Mouse (Mus musculus) adipocyte (in vitro differentiated cells): ENCODE results near the gene Tbrg4.

Experiments used
- DNase-seq: peaks from one replicate; pipeline ENCODE4 v3.0.0-alpha.2; 2016; ENCODE audit warnings: low spot score

Tbrg4 gene

DNA sequence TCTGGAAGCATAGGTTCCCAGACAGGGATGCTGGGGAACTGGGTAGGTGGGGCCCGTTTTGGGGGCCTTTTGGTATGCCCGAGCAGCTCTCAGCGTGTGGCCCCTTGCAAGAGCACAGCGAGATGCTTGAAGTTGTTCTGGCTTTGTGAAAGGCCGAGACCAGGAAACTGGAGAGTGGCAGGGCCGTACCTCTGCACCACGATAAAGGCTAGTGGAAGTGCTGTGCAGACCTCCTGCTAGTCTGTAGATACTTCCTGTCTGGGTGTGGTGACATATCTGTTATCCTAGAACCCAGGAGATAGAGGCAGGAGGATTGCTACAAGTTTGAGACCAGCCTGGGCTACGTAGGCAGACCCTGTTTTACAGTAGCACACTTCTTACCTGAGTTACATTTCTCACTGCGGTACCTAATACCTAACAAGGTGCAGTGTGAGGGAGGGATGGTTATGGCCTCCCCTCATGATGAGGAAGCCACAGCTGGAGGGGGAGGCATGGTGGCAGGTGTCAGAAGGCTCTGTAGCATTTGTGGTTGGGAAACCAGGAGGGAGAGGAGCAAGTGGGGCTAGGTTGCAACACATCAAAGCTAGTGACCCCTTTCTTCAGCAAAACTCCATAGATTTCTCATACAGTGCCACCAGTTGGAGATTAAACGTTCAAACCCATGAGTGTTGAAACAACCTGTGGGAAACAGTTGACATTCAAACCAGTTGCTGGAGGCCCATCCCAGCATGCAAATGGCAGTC lies 34.8 kb downstream of the Tbrg4 start:
- no peak for DNase-seq

DNA sequence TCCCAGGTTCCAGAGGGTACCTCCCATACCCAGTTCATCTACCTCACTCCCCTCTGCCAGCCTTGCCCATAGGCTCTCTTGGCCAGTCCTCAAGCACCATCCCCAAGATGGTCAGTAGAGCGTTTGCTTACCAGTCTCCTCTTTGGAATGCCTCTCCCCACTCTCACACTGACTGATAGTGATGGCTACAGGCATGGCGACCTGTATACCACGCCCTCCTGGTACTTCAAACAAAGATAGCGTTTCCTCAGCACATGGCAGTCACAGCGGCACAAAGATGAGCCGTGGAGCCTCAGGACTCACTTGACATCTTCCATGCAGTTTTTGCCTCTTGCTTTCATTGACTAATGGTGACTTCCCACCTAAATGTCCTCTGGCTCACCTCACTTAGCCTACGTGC lies 36.0 kb downstream of the Tbrg4 start:
- DNase-seq: no peak

DNA sequence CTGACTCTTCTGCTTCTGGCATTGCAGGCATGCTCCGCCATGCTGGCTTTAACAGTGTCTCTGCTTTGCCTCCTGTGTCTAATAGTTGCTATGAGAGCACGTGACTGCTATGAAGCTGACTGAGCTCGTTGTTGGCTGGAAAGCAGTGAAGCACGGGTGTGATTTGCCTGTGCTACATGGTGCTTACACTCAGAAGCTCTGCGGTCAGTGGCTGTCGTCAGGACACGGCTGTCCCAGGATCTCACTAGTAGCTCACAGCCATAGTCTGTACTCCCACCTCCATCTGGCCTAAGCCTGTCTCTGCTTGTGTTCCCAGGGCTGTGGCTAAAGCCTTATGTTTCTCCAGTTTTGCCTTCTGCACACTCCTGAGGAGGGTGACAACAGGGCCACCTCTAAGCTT lies 37.6 kb downstream of the Tbrg4 start:
- DNase-seq: no peak

DNA sequence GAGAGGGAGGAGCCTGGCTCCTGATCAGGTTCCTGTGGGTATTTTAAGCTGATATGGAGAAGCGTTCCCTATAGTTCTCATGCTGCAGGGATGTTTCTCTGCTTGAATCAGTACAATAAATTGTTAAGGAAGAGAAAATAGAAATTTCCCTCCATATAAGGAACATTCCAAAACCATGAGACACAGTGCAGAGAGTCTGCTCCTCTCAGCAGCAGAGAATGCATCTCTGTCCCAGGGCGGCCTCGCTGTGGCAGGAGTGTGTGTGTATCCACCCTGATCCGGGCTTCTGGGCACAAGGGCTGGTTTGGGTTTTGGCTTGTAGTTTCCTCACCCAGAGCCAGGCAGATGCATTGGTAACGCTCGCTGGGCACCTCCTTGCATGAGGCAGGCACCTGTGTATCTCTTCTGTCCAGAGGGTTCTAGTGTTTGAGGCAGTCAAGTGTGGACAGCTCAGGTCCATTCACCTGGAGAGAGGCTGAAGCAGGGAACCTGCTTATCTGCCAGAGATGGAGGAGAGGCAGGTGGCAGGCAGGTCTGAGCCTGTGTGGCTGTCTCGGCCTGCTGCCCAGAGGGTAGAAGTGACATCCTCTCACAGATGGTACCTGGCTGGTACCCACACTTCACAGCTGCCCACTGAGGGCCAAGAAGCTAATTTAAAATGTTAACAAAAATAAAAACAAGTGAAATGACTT lies 38.5 kb downstream of the Tbrg4 start:
- DNase-seq: no peak

DNA sequence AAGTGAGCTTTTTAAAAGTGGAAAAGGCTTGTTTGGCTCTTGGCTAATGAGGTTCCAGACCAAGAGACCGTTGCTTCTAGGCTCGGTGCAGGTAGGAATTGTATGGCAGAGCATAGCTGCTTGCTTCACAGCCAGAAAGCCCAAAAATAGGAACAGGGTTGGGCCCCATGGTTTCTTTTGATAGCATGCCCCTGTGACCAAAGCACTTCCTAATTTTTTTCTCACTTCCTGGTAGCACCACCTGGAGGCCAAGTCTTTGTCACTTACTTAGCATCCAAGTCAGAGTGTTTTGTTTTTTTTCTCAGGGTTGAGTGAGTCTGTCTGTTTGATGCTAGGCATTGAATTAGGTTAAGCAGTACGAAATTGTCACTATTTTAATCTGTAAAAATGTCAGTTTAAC lies 39.2 kb downstream of the Tbrg4 start:
- peak; percentile 13 for DNase-seq

DNA sequence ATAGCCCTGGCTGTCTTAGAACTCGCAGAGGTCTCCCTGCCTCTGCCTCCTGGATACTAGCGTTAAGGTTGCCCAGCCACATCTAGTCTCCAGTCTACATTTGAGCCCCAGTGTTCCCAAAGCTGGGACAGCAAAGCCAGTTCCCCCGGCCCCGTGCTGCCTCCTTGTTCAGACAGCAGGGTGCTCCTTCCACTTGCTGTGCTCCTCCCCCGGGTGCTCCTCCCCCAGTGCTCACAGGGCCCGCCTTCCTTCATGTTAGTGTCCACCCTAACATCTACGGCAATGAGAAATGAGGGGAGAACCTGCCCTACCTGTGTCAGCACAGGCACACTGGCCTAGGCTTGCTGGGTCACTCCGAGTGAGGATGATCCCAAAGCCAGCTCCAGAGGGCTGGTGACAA lies 40.1 kb downstream of the Tbrg4 start:
- no peak for DNase-seq

DNA sequence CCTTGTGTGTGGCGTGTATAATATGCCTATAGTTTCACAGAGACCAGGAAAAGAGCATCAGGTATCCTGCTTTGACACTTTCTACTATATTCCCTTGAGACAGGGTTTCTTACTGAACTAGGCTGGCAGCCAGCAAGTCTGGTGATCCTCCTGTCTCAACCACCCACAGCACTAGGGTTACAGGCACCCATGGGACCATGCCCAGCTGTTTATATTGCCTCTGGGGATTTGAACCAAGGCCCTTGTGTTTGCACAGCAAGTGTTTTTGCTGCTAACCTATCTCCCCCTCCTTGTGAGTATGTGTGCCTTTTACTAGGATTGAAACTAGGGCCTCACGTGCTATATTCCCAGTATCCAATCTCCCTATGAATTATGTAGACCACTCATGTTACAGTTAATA lies 44.3 kb downstream of the Tbrg4 start:
- DNase-seq: no peak

DNA sequence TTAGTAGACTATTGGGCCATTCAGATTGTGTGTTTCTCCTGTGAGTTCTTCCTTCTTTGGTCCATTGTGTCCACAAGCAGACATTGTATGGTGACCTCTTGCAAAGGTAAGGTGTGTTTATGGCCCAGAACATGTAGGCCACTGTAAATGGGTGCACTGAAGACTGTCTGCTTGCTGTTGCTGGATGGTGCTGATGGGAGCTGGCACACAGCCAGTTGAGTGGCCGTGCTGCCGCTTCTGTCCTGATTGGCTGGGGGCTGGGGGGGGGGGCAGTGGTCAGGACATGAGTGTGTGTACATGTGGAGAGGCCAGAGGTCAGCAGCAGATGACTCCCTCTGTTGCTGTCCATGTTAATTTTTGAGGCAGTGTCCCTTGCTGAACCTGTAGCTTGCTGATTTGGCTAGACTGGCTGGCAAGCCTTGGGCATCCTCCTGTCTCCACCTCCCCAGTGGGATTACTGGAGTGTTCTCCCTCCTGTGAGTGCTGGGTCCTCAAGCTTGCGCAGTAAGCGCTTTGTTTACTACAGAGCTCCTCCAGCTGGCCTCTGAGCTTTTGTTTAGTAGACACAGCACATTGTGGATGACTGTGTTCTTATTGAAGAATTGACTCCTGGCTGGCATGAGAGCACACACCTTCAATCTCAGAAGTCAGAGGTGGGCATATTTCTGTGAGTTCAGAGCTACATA lies 45.7 kb downstream of the Tbrg4 start:
- peak; percentile 30 for DNase-seq

DNA sequence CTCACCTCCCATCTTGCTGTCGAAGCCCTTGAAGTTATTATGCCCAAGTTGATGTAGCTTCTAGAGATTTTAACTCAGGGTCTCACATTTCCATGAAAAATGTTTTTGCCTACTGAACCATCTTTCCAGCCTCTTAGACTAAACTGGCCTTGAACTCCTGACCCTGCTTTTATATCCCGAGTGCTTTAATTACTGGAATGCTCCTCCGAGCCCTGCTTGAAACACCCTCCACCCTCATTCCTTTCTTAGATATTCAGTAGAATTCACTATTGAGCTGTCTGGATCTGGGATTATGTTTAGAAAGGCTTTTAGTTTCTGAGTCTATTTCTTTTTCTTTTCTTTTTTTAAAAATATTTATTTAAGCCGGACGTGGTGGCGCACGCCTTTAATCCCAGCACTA lies 46.5 kb downstream of the Tbrg4 start:
- DNase-seq: no peak

DNA sequence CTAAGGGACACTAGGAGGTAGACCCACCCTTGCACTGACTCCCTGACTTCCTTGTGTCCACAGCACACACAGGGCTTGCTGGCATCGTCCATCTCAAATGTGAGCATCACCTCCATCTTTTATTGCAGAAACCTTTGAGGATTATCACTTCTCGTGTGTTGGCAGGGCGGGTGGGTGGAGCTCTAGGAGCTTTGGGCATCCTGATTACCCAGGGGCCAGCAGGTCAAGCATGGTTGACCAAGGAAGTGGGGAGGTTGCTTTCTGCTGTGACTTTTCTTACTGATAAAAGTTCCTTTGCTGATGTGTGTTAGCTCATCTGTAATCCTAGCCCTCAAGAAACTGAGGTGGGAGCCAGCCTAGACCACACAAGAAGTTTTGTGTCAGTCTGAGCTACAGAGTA lies 49.7 kb downstream of the Tbrg4 start:
- DNase-seq: no peak

DNA sequence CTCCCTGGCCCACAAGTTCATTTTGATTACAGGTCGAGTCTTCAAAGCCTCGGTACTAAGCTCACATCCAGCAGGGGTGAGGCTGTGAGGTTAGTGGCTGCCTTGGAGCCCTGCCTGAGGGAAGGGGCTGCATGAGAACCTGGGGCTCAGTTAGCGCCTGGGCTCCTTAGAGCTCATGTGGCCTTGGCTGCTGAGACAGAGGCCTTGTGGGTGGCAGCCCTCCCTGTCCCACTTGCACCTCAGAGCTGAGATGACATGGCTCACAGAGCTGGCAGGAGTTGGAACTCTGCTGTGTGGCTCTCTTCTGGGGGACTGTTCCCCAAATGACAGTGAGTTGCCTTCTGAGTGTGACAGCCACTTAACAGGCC lies 56.5 kb downstream of the Tbrg4 start:
- no peak for DNase-seq

DNA sequence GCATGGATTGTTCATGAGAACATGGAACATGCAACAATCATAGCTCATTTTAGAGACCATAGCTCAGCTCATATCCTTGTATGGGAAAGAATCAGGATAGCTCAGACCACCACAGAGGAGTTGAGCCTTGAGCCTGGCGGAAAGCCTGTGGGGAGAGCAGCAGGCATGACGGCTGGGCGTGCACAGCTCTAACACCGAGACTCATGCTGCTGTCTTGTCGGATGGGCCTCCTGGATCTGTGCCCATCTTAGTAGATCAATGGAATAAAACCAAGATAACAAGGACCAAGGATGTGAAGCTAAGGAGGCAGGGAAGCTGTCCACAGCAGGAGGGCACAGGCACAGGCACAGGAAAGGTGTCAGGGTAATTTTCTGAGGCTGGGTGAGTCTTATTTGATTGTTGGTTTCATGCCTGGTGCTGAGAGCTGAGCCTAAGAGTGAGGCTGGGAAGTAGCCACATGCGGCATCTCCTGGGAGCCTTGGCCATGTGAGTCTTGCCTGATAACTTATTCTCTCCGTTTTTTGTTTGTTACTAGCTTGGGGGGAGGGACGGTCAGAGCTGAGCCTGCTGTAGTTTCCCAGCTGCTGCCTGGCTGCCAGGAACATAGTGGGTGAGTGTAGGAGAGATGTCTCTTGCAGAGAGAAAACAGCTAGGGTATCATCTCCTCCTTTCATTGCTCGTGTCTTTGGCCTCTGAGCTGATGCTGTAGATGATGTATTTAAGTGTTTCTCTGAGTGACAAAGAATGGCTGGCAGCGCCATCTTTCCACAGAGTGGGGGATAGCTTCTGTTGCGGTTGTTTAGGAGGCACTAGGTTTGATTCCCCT lies 57.1 kb downstream of the Tbrg4 start:
- DNase-seq: no peak

DNA sequence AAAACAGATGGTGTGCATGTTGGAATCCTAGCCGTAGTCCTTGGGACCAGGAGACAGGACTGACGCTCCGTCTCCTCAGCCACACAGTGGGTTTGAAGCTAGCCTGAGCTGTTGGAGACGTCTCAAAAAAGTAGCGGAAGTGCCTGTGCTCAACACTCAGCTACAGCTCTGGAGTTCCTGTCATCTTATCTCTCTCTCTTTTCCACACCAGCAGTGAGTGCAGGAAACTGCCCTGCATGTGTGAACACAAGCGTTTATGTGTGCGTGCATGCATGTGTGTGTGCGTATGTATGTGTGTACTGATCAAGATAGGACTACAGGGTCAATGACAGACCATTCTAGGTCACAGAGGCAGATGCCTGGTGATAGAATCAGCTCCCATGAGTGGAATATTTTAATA lies 57.9 kb downstream of the Tbrg4 start:
- DNase-seq: no peak

DNA sequence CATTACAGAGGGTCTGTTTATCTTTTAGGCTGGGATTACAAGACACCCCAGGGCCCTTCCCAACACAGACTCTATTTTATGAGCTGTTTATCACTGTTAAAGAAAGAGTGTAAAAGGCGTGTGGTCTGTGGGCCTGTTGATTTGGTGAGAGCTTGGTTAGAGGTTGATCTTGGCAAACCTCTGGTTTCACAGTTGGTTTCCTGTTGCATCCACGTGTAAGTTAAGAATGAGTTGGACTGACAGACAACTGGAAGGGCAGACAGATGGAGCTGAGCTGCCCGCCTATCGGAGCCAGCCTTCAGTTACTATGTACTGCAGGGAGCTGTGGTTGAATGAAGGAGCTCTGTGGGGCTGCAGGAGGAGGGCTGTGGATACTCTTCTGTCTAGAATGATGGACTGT lies 59.4 kb downstream of the Tbrg4 start:
- no peak for DNase-seq
